Mouse (Mus musculus) heart, adult 2 months (tissue): Measurements from ENCODE around the gene Wfdc5. TPM values are rescaled to one million over a fixed set of nuclear protein-coding genes. Genes with fewer than 3 reads are reported as not detected.
"Not testable (repeated sequence)": the region's sequence is repeated elsewhere in the genome, so short reads cannot be mapped to it uniquely, and the experiment has no call there.

Experiments
- DNase-seq, 2 experiments: peaks; one replicate each; pipeline ENCODE4 v3.0.0; 2021
- H3K27ac ChIP-seq: fragments of 200-600 bp; 2 replicates; pipeline ENCODE4 v1.8.1; 2022
- H3K27me3 ChIP-seq: fragments of 200-500 bp; 2 replicates; pipeline ENCODE4 v1.6.1; 2012; ENCODE audit warnings: mild to moderate bottlenecking, low read length, inconsistent platforms, mixed read lengths; ENCODE audit not compliant: control insufficient read depth, insufficient read depth
- H3K36me3 ChIP-seq: fragments of 200-500 bp; 2 replicates; pipeline ENCODE4 v1.6.1; 2012; ENCODE audit warnings: low read length, inconsistent platforms; ENCODE audit not compliant: control insufficient read depth, insufficient read depth
- H3K4me1 ChIP-seq: fragments of 200-500 bp; 2 replicates; pipeline ENCODE4 v1.6.1; 2011; ENCODE audit warnings: low read length; ENCODE audit not compliant: control insufficient read depth, insufficient read depth
- H3K4me3 ChIP-seq: fragments of 200-600 bp; 2 replicates; pipeline ENCODE4 v1.8.1; 2022
- H3K79me2 ChIP-seq: fragments of 200-500 bp; replicated peaks from 2 replicates; pipeline ENCODE4 v1.6.1; 2012; ENCODE audit warnings: mild to moderate bottlenecking, inconsistent platforms, low read length, moderate library complexity, mixed read lengths; ENCODE audit not compliant: control insufficient read depth, insufficient read depth
- H3K9ac ChIP-seq: fragments of 200-500 bp; 2 replicates; pipeline ENCODE4 v1.6.1; 2012; ENCODE audit warnings: low read depth, mild to moderate bottlenecking, control low read depth, inconsistent platforms, low read length, mixed read lengths
- CTCF ChIP-seq: fragments of 200-600 bp; IDR thresholded peaks from 2 replicates; pipeline ENCODE4 v1.8.1; 2022; ENCODE audit warnings: antibody characterized with exemption, mild to moderate bottlenecking, moderate library complexity
- EP300 ChIP-seq: fragments of 200-500 bp; IDR thresholded peaks from 2 replicates; pipeline ENCODE4 v1.6.1; 2011; ENCODE audit warnings: low read depth, low read length, control low read depth; ENCODE audit not compliant: insufficient read depth
- POLR2A ChIP-seq: fragments of 200-500 bp; IDR thresholded peaks from 2 replicates; pipeline ENCODE4 v1.6.1; 2011; ENCODE audit warnings: mild to moderate bottlenecking, low read depth, low read length, control low read depth; ENCODE audit not compliant: insufficient read depth
- WGBS: fragments of 180-500 bp; shearing (Covaris S2); methylation state at CpG from one replicate; pipeline ENCODE4 v1.1.7; 2018; 5-methylcytosine and 5-hydroxymethylcytosine counted together
- intact Hi-C: fragments of 180-260 bp; cut with DNase I; formaldehyde crosslinking; loops from one replicate; pipeline ENCODE4 v1.15.1; 2025
- polyA plus RNA-seq: library from polyadenylated mRNA; depleted of rRNA; stranded (reverse); fragments of >200 nt; gene quantifications from 2 replicates; pipeline ENCODE4 v1.2.3, GENCODE M21; 2012
- total RNA-seq, 2 experiments: library from RNA; stranded (reverse); gene quantifications; 2 replicates each; pipeline ENCODE4 v1.2.3; 2021

Gene Wfdc5
- total and polyA plus RNA-seq, 3 experiments = not detected

- H3K27me3 ChIP-seq = no peaks in the 10 kb centered on the region
- TF ChIP-seq CTCF (no peak), EP300 (no peak), POLR2A (no peak)
- intact Hi-C loops = no loop called here
- no peaks in the 10 kb centered on the region for H3K4me1 ChIP-seq
- H3K9ac ChIP-seq = no peak overlapping the region
- no peak overlapping the region for H3K27ac ChIP-seq
- no peaks in the 10 kb centered on the region for H3K36me3 ChIP-seq
- WGBS = 37% methylated on average over 4 of the region's 4 CpGs
- no peaks in the 10 kb centered on the region for H3K79me2 ChIP-seq
- no peak for DNase-seq
- no peak overlapping the region for H3K4me3 ChIP-seq
These were observed 24.1 kb upstream of the Wfdc5 start for GRCm38 (mm10) chr2:164206676-164207075.

- WGBS = 90% methylated on average over 10 of the region's 10 CpGs
- H3K4me1 ChIP-seq, H3K4me3 ChIP-seq: not testable (repeated sequence)
These were observed 23.5 kb upstream of the Wfdc5 start for GRCm38 (mm10) chr2:164206011-164206410.

GRCm38 (mm10) chr2:164199626-164200327 lies 17.2 kb upstream of the Wfdc5 start, which contains the start of gene Wfdc15a:
Wfdc15a (minus strand) TSS chr2:164200130.
- Histone ChIP-seq H3K4me3 (no peak within 1 kb of the TSS), H3K79me2 (no peaks in the 10 kb centered on the region), H3K27me3 (no peaks in the 10 kb centered on the region), H3K36me3 (no peaks in the 10 kb centered on the region), H3K4me1 (no peaks in the 10 kb centered on the region), H3K9ac (no peak within 1 kb of the TSS), H3K27ac (no peak within 1 kb of the TSS)
- intact Hi-C loops = no loop called here
- no peak for DNase-seq
- no peak for TF ChIP-seq EP300
- no peak for TF ChIP-seq CTCF
- TF ChIP-seq POLR2A = no peak
- WGBS = 74% methylated on average over 20 of the region's 20 CpGs

More at GRCm38 (mm10) chr2:164206011-164206410, 23.5 kb upstream of the Wfdc5 start:
- H3K27me3 ChIP-seq, H3K27ac ChIP-seq, DNase-seq, H3K9ac ChIP-seq, H3K36me3 ChIP-seq, H3K79me2 ChIP-seq, intact Hi-C loops: not testable (repeated sequence)

GRCm38 (mm10) chr2:164196700-164196990 lies 14.1 kb upstream of the Wfdc5 start:
- Histone ChIP-seq H3K36me3 (no peaks in the 10 kb centered on the region), H3K79me2 (no peaks in the 10 kb centered on the region), H3K4me3 (no peak overlapping the region), H3K27me3 (no peaks in the 10 kb centered on the region), H3K4me1 (no peaks in the 10 kb centered on the region), H3K9ac (no peak overlapping the region), H3K27ac (no peak overlapping the region)
- intact Hi-C loops = no loop called here
- no peak for TF ChIP-seq EP300
- TF ChIP-seq POLR2A = no peak
- TF ChIP-seq CTCF = no peak
- WGBS = 72% methylated on average over 5 of the region's 5 CpGs
- no peak for DNase-seq

- no peak overlapping the region for H3K4me3 ChIP-seq
- H3K79me2 ChIP-seq = no peaks in the 10 kb centered on the region
- no peaks in the 10 kb centered on the region for H3K36me3 ChIP-seq
- H3K4me1 ChIP-seq = no peaks in the 10 kb centered on the region
- no peak for DNase-seq
- no peak overlapping the region for H3K9ac ChIP-seq
- intact Hi-C loops = no loop called here
- H3K27ac ChIP-seq = no peak overlapping the region
- no peaks in the 10 kb centered on the region for H3K27me3 ChIP-seq
- 87% methylated on average over 5 of the region's 5 CpGs for WGBS
- TF ChIP-seq EP300 (no peak), CTCF (no peak), POLR2A (no peak)
These were observed 13.6 kb upstream of the Wfdc5 start for GRCm38 (mm10) chr2:164195971-164196699.

- 60% methylated on average over 5 of the region's 5 CpGs for WGBS
- Histone ChIP-seq H3K4me3 (no peak overlapping the region), H3K79me2 (no peaks in the 10 kb centered on the region), H3K36me3 (no peaks in the 10 kb centered on the region), H3K9ac (no peak overlapping the region), H3K4me1 (no peaks in the 10 kb centered on the region), H3K27ac (no peak overlapping the region), H3K27me3 (no peaks in the 10 kb centered on the region)
- TF ChIP-seq CTCF (no peak), EP300 (no peak), POLR2A (no peak)
- DNase-seq = no peak
- intact Hi-C loops = no loop called here
These were observed 12.6 kb upstream of the Wfdc5 start for GRCm38 (mm10) chr2:164194959-164195630.
